Mouse (Mus musculus) small intestine, adult 2 months (tissue): ENCODE data around the gene Ddx3y. TPM values are rescaled to one million over a fixed set of nuclear protein-coding genes. Genes with fewer than 3 reads are reported as not detected.

Experiments used
- H3K27ac ChIP-seq: fragments of 200-500 bp; 2 replicates; pipeline ENCODE4 v1.5.1; 2012; ENCODE audit warnings: low read depth, low read length, control low read depth, inconsistent platforms; ENCODE audit not compliant: insufficient read depth
- H3K27me3 ChIP-seq: fragments of 200-500 bp; 2 replicates; pipeline ENCODE4 v1.6.1; 2012; ENCODE audit warnings: mild to moderate bottlenecking, moderate library complexity, low read length, inconsistent platforms; ENCODE audit not compliant: control insufficient read depth, insufficient read depth
- H3K36me3 ChIP-seq: fragments of 200-500 bp; 2 replicates; pipeline ENCODE4 v1.6.1; 2012; ENCODE audit warnings: mild to moderate bottlenecking, low read length, control low read depth, inconsistent platforms; ENCODE audit not compliant: control insufficient read depth, insufficient read depth
- H3K4me1 ChIP-seq: fragments of 200-500 bp; 2 replicates; pipeline ENCODE4 v1.6.1; 2012; ENCODE audit warnings: low read length, inconsistent platforms, mixed read lengths; ENCODE audit not compliant: control insufficient read depth, insufficient read depth, insufficient read length
- H3K4me3 ChIP-seq: fragments of 200-500 bp; 2 replicates; pipeline ENCODE4 v1.5.1; 2012; ENCODE audit warnings: low read depth, mild to moderate bottlenecking, control low read depth, inconsistent platforms, low read length, moderate library complexity
- CTCF ChIP-seq: fragments of 200-500 bp; IDR thresholded peaks from 2 replicates; pipeline ENCODE4 v1.5.1; 2012; ENCODE audit warnings: low read depth, mild to moderate bottlenecking, control low read depth, inconsistent platforms, low read length, moderate library complexity, mixed read lengths; ENCODE audit not compliant: insufficient replicate concordance, insufficient read length; ENCODE audit errors: extremely low read depth
- POLR2A ChIP-seq: fragments of 200-500 bp; IDR thresholded peaks from 2 replicates; pipeline ENCODE4 v1.6.1; 2012; ENCODE audit warnings: low read depth, mild to moderate bottlenecking, control low read depth, inconsistent platforms, low read length, moderate library complexity
- WGBS: fragments of 180-500 bp; shearing (Covaris S2); methylation state at CpG from one replicate; pipeline ENCODE4 v1.1.7; 2018; 5-methylcytosine and 5-hydroxymethylcytosine counted together
- polyA plus RNA-seq: library from polyadenylated mRNA; depleted of rRNA; stranded (reverse); fragments of >200 nt; gene quantifications from 2 replicates; pipeline ENCODE4 v1.2.3, GENCODE M21; 2012; rRNA removed

Gene Ddx3y
- polyA plus RNA-seq, 1 experiment, result 0.44 TPM

DNA sequence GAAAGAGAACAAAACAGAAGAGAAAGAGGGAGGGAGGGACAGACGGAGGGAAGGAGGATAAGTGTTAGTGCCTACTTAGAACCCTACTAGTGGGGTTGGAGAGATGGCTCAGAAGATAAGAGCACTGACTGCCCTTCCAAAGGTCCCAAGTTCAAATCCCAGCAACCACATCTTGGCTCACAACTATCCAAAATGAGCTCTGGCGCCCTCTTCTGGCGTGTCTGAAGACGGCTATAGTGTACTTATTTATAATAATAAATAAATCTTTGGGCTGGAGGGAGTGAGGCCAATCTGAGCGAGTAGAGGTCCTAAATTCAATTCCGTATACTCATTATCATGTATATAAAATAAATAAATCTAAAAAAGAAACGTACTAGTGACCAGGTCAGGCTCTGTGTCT, 66.4 kb downstream of the Ddx3y start:
- Histone ChIP-seq H3K27ac (no peak overlapping the region), H3K27me3 (no peaks in the 10 kb centered on the region), H3K4me3 (no peak overlapping the region), H3K4me1 (no peaks in the 10 kb centered on the region), H3K36me3 (no peaks in the 10 kb centered on the region)
- 88% methylated on average over 7 of the region's 7 CpGs for WGBS
- no peak for TF ChIP-seq CTCF
- no peak for TF ChIP-seq POLR2A

Other genes with a start within 250 kb of the Ddx3y start
- gene Uty, start 40.9 kb downstream of the Ddx3y start, polyA plus RNA-seq, result 1.1 TPM in 1 of 2 replicates, not detected in the other
- gene Usp9y, start 173.2 kb upstream of the Ddx3y start, polyA plus RNA-seq, result not detected in 2 replicates